Mouse (Mus musculus) right cerebral cortex, postnatal 4 days (tissue): Measurements from ENCODE around the gene Akt2.
"Not testable (repeated sequence)": the region's sequence is repeated elsewhere in the genome, so short reads cannot be mapped to it uniquely, and the experiment has no call there.

Source experiments
- DNase-seq: peaks from one replicate; pipeline ENCODE4 v3.0.0-alpha.2; 2022

Akt2 gene

DNA sequence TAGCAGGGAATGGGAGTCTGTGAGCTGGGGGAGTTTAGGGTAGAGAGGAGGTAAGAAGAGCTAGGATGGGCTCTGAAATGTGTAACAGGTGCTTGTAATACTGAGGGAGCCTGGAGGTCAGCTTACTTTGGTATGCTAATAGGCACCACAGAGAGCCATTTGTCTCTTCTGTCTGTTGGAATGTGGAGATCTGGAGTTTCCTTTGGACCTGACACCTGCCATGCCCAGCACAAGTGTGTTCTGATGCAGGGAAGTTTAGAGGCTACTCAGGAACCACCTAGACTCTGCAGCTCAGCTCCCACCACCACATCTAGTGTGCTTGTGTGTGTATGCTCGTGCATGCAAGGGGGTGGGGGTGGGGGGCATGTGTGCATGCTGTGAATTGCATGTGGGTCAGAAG lies 30.9 kb downstream of the Akt2 start:
- no peak for DNase-seq

DNA sequence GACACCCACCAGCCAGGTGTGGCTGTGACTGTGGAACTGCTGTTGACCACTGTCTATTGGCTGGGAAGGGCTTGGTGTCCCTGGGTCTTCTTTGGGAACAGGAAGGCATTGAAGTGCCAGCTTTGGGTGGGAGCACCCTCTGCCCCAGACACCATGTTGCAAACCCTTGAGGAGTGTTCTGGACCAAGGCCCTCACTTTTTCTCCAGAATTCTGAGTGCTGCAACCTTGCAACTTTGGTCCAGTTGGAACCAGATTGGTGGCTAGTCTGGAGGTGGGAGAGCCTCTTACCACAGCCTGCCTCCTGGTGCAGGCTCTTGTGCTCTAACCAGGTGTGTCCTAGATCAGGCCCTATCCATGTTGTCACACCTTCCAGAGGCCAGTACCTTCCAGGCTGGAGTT lies 33.6 kb downstream of the Akt2 start:
- no peak for DNase-seq

DNA sequence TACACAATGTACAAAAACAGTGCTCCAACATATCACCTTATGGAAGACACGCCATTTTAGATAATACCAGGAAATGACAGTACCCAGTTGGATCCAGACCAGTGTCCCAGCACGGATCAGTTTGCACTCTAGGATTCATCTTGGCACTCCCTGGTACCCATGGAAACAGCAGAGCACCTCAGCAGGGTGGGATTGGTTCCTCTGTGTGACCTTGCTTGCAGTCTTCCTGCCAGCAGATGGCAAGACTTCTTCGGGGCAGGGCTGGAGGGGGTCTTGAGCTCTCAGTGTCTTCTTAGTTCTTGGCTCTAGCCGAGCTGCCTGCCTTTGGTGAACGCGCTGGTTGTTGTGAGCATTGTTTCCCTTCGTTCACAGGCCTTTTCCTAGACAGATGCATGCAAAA lies 36.4 kb downstream of the Akt2 start:
- no peak for DNase-seq

DNA sequence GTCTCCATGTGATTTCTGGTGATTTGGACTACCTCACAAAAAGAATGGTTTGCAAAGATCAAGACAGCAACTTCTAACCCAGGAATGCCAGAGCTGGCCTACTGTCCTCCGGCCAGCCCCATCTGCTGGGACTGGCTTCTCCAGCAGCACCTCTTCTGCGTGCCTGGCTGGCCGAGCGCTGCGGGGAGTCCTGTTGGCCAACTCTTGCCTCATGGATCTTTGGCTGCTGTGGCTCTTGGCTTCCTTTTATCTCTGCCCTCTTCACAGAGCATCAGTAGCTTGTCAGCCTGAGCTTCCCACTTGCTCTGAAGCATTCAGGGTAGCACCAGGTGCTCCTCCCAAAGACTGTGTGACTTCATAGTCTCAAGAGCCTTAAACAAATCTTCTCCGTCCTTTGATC lies 36.8 kb downstream of the Akt2 start:
- DNase-seq = no peak

DNA sequence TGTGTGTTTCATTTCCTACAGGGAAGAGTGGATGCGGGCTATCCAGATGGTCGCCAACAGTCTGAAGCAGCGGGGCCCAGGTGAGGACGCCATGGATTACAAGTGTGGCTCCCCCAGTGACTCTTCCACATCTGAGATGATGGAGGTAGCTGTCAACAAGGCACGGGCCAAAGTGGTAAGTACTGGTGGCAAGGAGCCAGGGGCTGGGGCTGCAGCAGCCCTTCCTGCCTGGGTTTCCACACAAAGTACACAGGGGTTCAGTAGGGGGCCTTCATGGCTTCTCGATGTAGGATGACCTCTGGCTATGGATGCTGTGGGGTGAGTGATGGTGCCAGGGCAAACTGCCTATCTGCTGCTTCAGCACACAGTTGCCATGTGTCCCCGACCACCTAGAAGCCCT lies 37.5 kb downstream of the Akt2 start:
- not testable (repeated sequence) for DNase-seq

DNA sequence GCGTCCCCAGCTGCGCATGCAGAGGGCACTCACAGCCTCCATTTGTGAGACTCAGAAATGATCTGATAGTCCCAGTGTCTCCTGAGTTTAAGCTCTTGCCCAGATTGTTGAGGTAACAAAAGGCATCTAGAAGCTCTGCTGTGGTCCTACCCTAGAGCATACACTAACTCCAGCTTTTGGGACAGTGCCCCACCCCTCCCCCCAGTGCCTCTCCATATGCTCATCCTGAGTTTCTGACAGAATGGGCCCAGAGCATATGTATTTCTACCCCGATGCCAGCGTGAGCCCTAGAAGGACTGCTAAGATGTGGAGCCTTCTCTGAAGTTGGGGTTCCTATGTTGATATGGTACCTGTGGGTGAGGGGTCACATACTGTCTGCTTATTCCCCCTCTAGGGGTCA lies 40.1 kb downstream of the Akt2 start:
- DNase-seq = no peak

DNA sequence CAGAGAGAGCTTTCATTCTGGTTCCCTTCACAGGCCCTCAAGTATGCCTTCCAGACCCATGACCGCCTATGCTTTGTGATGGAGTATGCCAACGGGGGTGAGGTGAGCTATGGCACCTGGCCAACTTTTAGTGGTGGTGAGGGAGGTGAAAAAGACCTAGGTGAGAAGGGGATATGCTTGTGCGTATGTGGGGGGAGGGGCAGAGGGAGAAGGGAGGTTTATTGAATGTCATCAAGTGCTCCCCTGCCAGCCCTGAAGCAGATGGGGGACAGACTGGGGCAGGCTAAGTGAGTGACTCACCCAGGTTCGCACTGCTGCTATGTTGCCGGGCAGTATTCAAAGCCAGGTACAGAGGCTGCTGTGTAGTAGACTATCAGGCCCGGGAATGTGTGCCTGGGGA lies 41.8 kb downstream of the Akt2 start:
- no peak for DNase-seq

DNA sequence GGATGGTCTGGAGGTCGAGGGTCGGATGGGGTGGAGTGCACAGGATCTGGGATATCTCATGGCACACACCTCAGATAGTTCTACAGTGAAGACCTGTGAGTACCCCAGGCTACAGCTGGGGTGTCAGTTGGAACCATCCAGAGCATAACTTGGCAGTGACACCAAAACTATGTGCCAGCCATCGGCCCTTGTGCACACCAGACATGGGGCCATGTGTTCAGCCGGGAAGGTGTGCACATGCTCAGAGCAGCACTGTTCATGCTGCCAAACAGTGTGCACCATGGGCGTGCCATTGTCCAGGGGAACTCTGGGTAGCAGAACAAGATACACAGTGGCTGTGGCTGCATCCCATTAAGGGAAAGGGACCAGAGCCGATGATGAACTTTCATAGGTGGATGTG lies 43.3 kb downstream of the Akt2 start:
- DNase-seq = no peak

DNA sequence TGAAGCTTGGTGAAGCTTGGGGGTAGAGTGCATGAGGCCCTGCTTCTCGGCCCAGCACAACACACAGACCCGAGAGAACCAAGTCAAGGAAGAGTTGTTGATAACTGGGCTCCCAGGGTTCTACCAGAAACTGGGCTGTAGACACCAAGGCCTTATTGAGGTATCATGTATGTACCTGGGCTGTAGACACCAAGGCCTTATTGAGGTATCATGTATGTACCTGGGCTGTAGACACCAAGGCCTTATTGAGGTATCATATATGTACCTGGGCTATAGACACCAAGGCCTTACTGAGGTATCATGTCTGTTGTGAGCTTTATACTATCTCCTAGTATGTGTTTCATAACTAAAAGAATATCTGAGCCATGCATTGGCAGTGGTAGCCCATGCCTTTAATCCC lies 43.7 kb downstream of the Akt2 start:
- DNase-seq = not testable (repeated sequence)

DNA sequence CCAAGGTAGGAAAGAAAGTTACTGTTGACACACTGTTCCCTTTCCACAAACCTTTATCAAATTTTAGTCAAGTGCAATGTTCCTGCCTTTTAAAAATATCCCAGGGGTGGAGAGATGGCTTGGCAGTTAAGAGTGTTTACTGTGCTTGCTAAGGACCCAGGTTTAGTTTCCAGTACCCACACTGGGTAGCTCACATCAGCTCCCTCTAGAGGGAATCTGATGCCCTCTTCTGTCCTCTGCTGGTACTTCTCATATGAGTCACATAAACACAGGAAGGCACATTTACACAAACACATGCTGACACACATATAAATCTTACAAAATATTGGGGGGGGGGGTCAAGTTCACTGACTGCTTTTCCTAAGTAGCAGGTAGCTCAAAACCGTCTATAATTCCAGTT lies 53.1 kb downstream of the Akt2 start:
- no peak for DNase-seq

DNA sequence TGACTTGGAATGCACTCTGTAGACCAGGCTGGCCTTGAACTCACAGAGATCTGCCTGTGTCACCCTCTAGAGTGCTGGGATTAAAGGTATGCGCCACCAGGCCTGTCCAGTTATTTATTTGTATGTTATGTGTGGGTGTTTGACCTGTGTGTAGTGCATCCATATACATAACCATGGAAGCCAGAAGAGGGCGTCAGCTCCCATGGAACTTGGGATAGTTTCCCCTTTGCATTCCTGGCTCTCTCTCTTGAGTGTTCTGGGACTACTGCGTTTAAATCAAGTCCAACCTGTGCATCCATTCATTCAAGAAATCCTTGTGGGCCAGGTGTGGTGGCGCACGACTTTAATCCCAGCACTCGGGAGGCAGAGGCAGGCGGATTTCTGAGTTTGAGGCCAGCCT lies 55.2 kb downstream of the Akt2 start:
- DNase-seq = no peak

DNA sequence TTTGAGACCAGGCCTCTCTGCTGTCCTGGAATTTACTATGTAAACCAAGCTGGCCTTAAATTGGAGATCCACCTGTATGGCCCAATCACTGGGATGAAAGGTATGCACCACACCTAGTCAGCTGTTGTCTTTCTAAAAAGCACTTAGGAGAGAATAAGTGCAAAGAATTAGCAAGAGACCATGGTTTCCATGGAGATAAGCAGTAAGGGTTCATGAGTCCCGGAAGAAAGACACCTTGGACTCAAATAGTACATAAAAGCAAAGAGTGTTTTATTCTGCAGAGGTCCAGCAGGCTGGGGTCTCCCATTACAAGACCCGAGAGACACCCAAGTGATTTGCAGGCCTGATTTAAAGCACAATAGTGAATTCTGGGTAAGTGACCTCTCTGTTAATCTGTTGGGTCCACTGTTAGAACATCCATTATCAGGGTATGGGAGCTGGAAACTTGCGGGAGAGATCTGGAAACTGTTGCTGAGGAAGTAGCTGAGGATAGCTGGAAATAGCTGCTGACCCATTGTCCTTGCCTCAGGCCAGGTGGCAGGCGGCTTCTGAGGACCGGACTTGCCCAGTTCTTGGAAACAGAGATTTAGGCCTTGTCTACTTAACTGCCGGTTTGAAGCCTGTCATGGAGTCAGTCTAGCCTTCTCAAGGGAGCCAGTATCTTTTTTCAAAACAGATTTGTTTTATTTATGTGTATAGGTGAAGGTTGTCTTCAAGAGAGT lies 56.1 kb downstream of the Akt2 start:
- DNase-seq = no peak

DNA sequence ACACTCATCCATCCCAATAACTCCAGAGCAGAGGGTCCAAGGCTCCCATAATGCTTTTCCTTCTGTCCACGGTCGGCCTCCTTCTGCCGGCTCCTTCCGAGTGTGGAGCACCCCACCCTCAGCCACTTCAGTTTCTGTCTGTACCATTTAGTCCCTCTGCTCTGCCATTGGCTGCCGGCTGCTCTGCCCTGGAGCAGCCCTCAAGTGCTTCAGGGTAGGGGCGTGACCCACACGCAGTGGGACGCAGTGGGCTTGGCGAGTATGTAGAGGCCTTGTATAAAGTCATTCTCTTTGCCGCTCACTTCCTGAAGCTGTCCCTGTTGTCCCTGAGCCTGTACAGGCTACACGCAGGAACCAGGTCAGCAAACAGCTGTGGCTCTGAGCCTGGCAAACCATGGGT lies 58.4 kb downstream of the Akt2 start:
- no peak for DNase-seq

DNA sequence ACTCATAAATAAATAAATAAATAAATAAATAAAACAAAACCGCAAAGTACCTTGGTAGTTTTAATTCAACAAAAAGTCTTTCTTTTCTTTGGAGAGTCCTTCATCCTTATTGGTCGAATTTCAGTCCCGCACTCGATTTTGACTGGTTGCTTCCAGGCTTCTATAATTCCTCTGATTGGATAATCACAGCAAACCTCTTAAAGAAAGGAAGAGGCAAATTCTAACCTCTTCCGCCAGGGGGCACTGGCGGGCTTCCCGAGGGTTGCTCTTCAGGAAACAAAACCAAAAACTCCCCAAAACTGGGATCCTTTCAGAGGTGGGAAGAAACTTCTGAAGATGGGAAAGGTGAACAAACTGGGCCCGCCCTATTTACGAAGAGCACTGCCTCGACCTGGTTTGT lies 59.6 kb downstream of the Akt2 start:
- DNase-seq = peak; percentile 74

DNA sequence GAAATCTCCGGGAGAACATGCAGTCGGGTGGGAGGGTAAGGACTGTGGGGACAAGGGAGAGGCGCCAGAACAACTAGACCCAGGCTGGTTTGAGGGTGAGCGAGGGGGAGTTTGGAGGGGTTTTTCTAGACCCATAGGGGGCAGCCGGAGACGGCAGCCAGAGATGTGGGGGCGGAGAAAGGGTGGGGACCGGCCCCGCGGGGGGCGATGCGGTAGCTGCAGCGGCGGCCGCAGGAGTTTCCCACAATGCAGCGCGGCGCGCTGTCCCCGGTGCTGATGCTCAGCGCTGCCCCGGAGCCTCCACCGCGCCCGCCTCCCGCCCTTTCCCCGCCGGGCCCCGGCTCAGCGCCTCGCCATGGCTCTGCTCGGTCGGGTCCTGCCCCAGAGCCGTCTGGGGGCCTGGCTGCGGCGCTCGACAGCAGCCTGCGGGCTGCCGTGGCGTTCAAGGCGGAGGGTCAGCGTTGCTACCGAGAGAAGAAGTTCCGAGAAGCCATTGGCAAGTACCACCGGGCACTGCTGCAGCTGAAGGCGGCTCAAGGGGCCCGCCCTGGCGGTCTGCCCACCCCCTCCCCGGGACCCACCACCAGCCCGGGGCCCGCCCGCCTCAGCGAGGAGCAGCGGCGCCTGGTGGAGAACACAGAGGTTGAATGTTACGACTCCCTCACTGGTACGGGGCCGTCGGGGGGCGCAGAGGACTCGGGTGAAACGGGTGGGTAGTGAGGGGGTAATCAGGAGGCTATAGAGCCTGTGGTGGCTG lies 62.5 kb downstream of the Akt2 start, which contains the start of gene Ttc9b:
Ttc9b (plus strand) TSS at position 235 of the 757 bp plus-strand sequence.
- peak; percentile 85 for DNase-seq

DNA sequence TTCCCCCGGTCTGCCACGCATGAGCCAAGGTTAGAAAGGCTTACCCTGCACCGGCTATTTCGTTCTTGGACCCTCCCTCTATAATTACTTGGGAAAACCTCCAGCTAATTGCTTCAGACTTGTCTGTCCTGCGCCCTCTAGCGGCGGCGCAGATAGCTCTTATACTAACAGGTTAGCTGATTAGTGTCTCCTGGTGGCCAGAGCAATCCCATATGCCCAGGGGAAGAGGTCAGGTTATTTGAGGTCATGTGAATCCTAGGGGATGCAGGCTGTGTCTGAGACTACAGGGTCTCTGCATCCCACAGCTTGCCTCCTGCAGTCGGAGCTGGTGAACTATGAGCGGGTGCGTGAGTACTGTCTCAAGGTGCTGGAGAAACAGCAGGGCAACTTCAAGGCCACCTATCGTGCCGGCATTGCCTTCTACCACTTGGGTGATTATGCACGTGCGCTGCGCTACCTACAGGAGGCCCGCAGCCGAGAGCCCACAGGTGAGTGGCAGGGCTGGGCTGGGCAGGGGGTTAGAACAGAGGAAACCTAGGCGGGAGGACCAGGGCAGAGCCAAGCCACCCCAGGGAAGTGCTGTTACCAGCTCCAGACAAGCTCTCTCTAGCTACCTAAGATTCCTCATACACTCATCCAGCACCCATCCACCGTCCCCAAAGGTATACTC lies 63.4 kb downstream of the Akt2 start:
- DNase-seq = peak; percentile 63

DNA sequence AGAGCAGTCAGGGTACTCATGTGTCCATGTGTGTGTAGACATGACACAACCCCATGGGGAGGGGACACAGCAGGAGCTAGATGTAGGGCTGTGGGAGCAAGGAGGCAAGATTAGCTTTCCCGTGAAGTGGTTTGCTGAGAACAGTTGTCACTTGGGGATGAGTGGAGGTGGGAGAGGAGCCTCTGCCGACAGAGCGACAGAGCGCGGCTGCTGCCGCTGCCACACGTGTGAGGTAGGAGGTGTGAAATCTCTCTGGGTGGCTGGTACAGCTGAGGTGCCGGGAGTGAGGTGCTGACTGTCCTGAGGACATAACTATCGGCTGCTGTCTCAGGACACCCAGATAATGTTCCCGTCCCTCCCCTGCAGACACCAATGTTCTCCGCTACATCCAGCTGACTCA lies 64.2 kb downstream of the Akt2 start:
- no peak for DNase-seq

DNA sequence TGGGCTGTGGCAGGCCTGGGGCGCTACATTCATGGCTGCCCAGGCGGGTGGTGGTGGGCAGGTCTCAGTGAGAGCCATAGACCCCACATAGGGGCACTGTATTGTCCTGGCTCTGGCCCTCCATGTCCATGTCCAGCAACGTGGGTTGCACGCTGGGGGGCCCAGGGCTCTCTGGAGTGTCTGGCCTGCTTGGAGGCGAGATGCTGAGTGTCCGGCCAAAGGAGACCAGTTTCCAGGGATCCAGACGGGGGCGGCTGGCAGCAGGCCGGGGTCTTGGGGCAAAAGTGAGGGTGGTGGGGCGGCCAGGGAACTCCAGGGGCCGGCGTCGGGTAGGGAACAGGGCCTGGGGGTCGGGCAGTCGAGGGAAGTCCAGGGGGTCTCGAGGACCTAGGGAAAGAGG lies 65.2 kb downstream of the Akt2 start:
- no peak for DNase-seq

DNA sequence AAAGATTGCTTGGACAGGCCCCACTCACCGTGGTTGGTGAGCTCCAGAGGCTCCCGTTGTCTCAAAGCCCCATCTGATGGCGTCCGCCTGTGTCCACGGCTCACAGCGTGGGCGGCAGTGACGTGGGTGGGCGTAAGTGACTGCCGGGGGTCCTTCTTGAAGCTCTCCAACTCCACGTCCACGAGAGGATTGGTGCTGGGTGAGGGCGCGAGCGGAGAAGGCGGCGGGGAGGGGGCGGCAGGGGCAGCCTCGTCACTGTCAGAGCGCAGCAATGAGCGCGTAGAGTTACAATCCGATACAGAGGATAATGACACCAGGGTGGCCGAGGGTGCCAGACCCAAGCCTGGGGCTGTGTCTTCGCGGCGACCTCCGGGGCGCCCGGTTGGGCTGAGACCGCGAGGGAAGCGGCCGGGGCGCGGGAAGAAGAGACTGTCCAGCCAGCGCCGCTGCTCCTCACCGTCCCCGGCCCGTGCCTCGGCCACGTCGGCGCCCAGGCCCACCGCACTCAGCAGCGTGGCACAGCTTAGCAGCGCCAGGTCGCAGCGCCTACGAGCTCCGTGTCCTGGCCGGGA lies 66.6 kb downstream of the Akt2 start:
- DNase-seq = peak; percentile 21

DNA sequence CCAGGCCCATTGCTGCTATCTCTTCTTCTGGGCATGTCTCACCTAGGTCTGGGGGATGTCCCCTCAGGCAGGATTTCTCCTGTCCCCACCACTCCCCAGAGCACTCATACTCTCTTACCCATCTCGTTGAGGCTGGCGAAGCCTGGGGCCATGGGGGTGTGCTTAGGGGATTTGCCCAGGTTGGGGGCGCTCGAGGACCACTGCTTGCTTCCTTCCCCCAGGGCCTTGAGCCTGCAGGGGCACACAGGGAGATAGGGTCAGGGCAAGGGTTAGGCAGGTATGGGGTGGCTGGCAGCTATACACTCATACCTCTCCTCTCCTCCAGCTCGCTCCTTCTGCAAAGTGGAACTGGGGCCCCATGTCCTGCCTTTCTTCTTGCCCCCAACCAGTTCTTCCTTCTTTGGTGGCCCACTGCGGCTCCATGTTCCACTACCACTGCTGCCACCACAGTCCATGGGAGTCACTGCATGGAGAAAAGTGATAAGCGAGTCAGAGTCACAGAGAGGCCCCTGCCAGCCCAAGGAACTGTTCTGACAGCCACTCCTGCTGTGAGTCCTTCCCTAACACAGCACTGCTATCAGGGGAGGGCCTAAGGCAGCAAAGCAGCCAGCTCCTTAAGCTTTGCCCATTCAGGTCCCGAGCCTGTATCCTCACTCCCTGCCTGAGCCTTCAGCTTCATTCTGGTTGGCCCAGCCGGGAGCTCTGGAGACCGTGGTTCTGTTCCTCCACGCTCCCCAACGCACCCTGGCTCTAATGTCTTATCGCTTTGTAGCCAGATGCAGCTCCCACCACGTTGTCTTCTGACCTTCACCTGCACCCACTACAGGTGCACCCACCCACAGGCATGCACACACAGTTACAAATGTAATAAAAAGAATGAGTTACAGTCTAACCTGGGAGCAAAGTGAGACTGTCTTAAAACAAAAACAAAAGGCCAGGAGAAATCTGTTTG lies 67.6 kb downstream of the Akt2 start:
- DNase-seq = peak; percentile 23

DNA sequence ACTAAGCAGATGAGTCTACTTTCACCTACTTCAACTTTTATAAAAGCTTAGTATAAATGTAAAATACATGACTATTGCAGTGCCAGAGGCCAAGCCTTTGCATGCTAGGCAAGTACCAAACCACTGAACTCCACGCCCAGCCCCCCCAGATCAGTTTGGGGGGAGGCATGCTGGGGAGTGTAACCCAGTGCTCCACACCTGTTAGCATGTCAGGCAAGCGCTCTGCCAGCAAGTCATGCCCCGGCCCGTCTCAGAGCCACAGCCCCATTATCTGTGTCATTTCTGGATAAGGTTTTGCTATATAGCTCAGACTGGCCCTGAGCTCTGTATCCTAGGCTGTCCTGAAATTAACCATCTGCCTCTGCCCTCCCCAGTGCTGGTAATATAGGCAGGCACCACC lies 70.7 kb downstream of the Akt2 start:
- no peak for DNase-seq

DNA sequence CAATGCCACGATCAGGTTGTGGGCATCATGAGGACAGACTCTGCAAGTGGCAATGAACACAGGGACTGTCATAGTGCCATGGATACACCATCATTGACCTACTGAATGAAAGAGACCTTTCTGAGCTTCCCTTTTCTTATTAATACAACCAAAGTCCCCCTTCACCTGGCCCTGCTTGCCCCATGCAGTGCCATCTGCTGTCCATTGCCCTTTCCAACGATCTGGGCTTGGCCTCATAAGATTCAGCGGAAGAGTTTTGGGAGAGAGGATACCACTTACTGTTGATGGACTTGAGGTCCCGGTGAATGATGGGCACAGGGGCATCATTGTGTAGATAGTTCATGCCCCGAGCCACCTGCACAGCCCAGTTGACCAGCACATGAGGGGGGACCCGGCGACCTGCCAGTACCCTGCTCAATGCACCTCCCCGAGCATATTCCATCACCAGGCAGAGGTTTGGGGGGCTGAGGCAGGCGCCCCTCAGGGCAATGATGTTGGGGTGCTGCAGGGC lies 81.8 kb downstream of the Akt2 start:
- no peak for DNase-seq
